Mouse (Mus musculus) G1E (cell line): ENCODE measurements around the gene Tbxas1. TPM values are rescaled to one million over a fixed set of nuclear protein-coding genes. Genes with fewer than 3 reads are reported as not detected.

Experiments used
- ATAC-seq: 2 replicates; pipeline ENCODE4 v1.8.0; 2016; ENCODE audit warnings: mild to moderate bottlenecking; ENCODE audit not compliant: insufficient number of reproducible peaks, poor library complexity, low FRiP score, severe bottlenecking; ENCODE audit errors: extremely low read depth
- DNase-seq: peaks from one replicate; pipeline ENCODE4 v3.0.0; 2012; ENCODE audit warnings: low spot score
- H3K27me3 ChIP-seq: 2 replicates; pipeline ENCODE4 v1.6.1; 2012; ENCODE audit warnings: mild to moderate bottlenecking, low read length, inconsistent platforms; ENCODE audit not compliant: insufficient read depth
- H3K36me3 ChIP-seq: replicated peaks from 2 replicates; pipeline ENCODE3; 2012; ENCODE audit warnings: mild to moderate bottlenecking, inconsistent platforms
- H3K4me1 ChIP-seq: 2 replicates; pipeline ENCODE4 v1.6.1; 2012; ENCODE audit warnings: low read depth, low read length, inconsistent platforms, mixed read lengths; ENCODE audit not compliant: insufficient read depth
- H3K4me3 ChIP-seq: 2 replicates; pipeline ENCODE4 v1.5.1; 2012; ENCODE audit warnings: low read depth, mild to moderate bottlenecking, inconsistent platforms, low read length, moderate library complexity, mixed read lengths
- H3K9me3 ChIP-seq: replicated peaks from 2 replicates; pipeline ENCODE4 v1.6.1; 2012; ENCODE audit warnings: inconsistent platforms
- CTCF ChIP-seq: IDR thresholded peaks from 2 replicates; pipeline ENCODE4 v1.5.1; 2012; ENCODE audit warnings: low read depth, low read length, inconsistent platforms, mixed read lengths
- GATA1 ChIP-seq: IDR thresholded peaks from 2 replicates; pipeline ENCODE4 v1.6.1; 2012; ENCODE audit warnings: borderline replicate concordance, low read length, inconsistent platforms, mixed read lengths
- GATA2 ChIP-seq: IDR thresholded peaks from 2 replicates; pipeline ENCODE4 v1.6.1; 2012; ENCODE audit warnings: low read depth, low read length, inconsistent platforms, borderline replicate concordance
- POLR2AphosphoS5 ChIP-seq: IDR thresholded peaks from 2 replicates; pipeline ENCODE4 v1.6.1; 2012; ENCODE audit warnings: low read depth, low read length, inconsistent platforms; ENCODE audit not compliant: insufficient replicate concordance
- TAL1 ChIP-seq: conservative IDR thresholded peaks from 2 replicates; pipeline ENCODE4 v1.6.1; 2012; ENCODE audit warnings: low read depth, low read length, inconsistent platforms, mixed read lengths
- polyA plus RNA-seq: library from polyadenylated mRNA; stranded (reverse); fragments of >175 nt; gene quantifications from 2 replicates; pipeline ENCODE4 v1.2.3, GENCODE M21; 2012
- total RNA-seq, 2 experiments: library from RNA; stranded (forward) in 1 of 2; stranded (reverse) in 1 of 2; fragments of 200-1000 nt in 1 of 2; fragments of >200 nt in 1 of 2; fragmentation: Nextera tagmentation in 1 of 2; gene quantifications; 2 replicates each; pipeline ENCODE4 v1.2.3; 2014 to 2017

Gene Tbxas1
- total and polyA plus RNA-seq, 3 experiments: 1.2 to 13.2 (median 3.2) TPM

DNA sequence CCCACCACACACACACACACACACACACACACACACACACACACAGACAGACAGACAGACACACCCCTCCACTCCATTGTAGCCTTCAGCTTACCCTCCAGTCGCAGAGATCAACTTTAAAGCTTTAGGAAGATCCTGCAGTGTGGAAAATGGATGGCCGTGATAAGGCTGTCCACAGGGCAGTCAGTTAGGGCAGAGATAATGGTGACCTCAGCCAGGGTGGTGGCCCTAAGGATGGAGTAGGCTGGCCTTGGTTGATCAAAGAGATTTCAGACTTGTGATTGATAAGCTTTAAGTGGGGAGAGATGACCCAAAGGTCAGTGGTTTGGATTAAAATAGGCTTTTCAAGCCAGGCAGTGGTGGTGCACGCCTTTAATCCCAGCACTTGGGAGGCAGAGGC, 120.6 kb downstream of the Tbxas1 start:
- TF ChIP-seq GATA1: no peak
- TF ChIP-seq POLR2AphosphoS5: no peak
- no peak for TF ChIP-seq TAL1
- no peak for TF ChIP-seq CTCF
- TF ChIP-seq GATA2: no peak
- DNase-seq (no peak), ATAC-seq (no peak)
- Histone ChIP-seq H3K4me1 (peaks cover 6% of the 10 kb centered on the region), H3K27me3 (peaks cover 39% of the 10 kb centered on the region), H3K9me3 (no peaks in the 10 kb centered on the region), H3K36me3 (no peaks in the 10 kb centered on the region), H3K4me3 (no peak overlapping the region)

DNA sequence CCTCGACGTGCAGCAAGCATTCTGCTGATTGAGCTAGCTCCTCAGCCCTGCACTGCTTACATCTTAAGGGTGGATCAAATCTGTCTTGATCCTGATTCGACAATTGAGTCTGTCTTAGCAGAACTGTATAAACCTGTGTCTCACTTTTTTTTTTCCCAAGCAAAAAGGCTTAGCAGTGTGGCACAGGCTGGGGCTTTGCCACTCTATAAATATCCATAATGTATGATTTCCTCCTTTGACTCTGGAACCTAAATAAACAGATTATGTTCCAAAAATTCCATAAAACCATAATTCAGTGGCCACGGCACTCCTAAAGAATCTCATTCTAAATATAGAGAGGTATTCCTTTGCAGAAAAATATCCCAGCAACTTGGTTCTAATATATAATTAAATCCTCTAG, 122.6 kb downstream of the Tbxas1 start:
- DNase-seq: no peak
- H3K4me1 ChIP-seq: 0 out of 2 replicates have a peak, but pooled peaks cover 3% of the 10 kb centered on the region
- no peaks in the 10 kb centered on the region for H3K9me3 ChIP-seq
- no peaks in the 10 kb centered on the region for H3K36me3 ChIP-seq
- no peak overlapping the region for H3K4me3 ChIP-seq
- ATAC-seq: no peak
- TF ChIP-seq POLR2AphosphoS5 (no peak), GATA2 (no peak), GATA1 (no peak), TAL1 (no peak)
- H3K27me3 ChIP-seq: peaks cover 46% of the 10 kb centered on the region

DNA sequence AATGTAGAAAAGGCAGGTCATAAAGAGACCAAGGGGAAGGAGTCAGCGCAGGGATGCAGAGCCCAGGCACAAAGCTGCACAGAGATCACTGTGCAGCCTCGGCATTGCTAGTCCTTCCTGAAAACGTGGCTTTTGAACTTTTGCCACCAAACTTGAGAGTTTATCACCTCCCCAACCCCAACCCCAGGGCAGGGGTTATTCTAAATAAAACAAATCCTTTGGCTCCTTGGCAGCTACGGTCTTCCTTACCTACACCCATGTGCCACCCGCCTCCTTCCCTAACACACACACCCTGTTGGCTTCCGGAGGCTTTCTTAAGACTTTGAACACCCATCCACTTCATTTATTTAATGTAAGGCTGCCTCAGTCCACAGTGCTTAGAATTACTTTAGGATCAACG, 127.9 kb downstream of the Tbxas1 start:
- Histone ChIP-seq H3K4me3 (no peak overlapping the region), H3K9me3 (no peaks in the 10 kb centered on the region), H3K27me3 (peaks cover 48% of the 10 kb centered on the region), H3K36me3 (no peaks in the 10 kb centered on the region), H3K4me1 (peaks cover 14% of the 10 kb centered on the region)
- TF ChIP-seq GATA2 (no peak), CTCF (no peak), POLR2AphosphoS5 (no peak), GATA1 (no peak), TAL1 (no peak)
- ATAC-seq (no peak), DNase-seq (no peak)

GRCm38 (mm10) chr6:39004003-39004473, 128.8 kb downstream of the Tbxas1 start:
- ATAC-seq (no peak), DNase-seq (no peak)
- peaks cover 15% of the 10 kb centered on the region for H3K4me1 ChIP-seq
- TF ChIP-seq CTCF (no peak), GATA2 (no peak), POLR2AphosphoS5 (no peak), TAL1 (no peak), GATA1 (no peak)
- H3K27me3 ChIP-seq: peaks cover 43% of the 10 kb centered on the region
- no peaks in the 10 kb centered on the region for H3K9me3 ChIP-seq
- H3K4me3 ChIP-seq: no peak overlapping the region
- no peaks in the 10 kb centered on the region for H3K36me3 ChIP-seq

- TF ChIP-seq POLR2AphosphoS5 (no peak), GATA2 (no peak), GATA1 (no peak), CTCF (no peak), TAL1 (no peak)
- H3K4me3 ChIP-seq: no peak overlapping the region
- no peaks in the 10 kb centered on the region for H3K9me3 ChIP-seq
- no peak for DNase-seq
- ATAC-seq: no peak
- H3K4me1 ChIP-seq: peaks cover 15% of the 10 kb centered on the region
- H3K27me3 ChIP-seq: peaks cover 44% of the 10 kb centered on the region
- H3K36me3 ChIP-seq: no peaks in the 10 kb centered on the region
These were observed 130.2 kb downstream of the Tbxas1 start for GRCm38 (mm10) chr6:39005267-39005944.

DNA sequence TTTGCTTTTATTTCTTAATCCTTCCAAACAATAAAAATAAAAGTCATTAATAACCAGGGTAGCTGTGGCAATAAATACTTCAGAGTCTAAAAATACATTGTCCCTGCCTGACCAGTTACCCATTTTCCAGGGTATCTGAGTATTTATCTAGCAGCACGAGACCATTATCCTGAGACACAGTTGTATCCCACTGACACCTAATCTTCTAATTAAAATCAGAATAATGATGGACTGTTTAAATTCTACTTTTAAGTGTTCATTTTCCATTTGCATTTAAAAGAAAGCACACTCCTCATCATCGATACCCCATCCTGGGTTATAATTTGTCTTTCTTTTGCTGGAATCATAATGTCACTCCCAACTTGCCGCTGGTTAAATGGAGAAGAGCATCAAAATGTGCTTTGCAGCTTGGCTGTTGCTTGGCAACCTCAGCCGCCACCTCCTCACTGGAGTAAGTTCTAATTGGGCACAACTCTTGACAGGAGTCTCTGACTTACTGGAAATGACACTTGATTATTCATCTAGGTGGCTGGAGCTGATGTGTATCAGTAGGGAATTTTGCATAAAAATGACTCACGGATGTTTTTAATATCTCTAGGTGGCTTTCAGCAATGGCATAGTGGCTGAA, 130.9 kb downstream of the Tbxas1 start:
- Histone ChIP-seq H3K4me1 (peaks cover 15% of the 10 kb centered on the region), H3K9me3 (no peaks in the 10 kb centered on the region), H3K36me3 (no peaks in the 10 kb centered on the region), H3K4me3 (no peak overlapping the region), H3K27me3 (peaks cover 39% of the 10 kb centered on the region)
- ATAC-seq (no peak), DNase-seq (no peak)
- TF ChIP-seq GATA2 (no peak), POLR2AphosphoS5 (no peak), TAL1 (no peak), GATA1 (no peak), CTCF (no peak)
